Mouse (Mus musculus) adrenal gland, postnatal 10 days (tissue): ENCODE measurements around the gene Pitpnm3. TPM values are rescaled to one million over a fixed set of nuclear protein-coding genes. Genes with fewer than 3 reads are reported as not detected.
A peak's percentile ranks its signal among the peaks of the same experiment; 100 is the strongest.

Experiments used
- DNase-seq: peaks from one replicate; pipeline ENCODE4 v3.0.0; 2021; ENCODE audit warnings: mixed read lengths
- total RNA-seq, 2 experiments: library from RNA; stranded (reverse); gene quantifications; 2 replicates each; pipeline ENCODE4 v1.2.3; 2021

Pitpnm3 gene
- total RNA-seq, 2 experiments from 2014 or later, result 1.4 to 1.5 TPM

DNA sequence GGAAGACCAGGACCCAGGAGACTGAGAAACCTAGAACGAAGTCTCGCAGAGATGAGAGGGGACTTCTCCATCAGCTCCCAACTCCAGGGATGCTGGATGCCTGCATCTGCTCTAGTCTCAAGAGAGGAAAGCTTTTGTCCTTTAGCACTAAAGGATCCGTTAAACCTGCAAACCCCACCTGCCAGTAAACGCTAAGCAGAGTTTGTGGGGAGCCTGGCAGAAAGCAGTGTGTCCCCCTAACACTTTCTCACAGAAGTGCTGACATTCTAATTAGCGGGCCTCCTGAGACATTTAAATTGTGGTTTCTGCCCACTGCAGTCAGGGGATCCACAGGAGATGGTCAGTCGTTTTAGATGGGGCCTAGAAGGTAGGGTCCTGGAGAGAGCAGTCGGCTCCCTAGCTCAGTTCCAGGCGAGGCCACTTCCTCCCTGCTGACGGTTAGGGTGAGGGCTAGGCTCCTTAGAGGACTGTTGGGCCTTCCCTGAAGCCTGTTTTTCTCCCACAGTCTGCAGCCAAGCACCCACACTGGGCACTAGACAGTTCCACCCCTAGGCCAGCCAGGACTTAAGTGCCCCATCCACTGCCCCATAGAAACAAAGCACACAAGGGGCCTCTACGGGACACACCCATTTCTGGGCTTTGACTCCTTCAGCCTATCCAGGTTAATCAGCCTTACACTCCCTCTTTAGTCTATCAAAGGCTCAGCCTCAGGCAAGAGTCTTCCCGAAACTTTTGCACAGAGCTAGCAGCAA lies 829 bp upstream of the Pitpnm3 start:
- no peak for DNase-seq

DNA sequence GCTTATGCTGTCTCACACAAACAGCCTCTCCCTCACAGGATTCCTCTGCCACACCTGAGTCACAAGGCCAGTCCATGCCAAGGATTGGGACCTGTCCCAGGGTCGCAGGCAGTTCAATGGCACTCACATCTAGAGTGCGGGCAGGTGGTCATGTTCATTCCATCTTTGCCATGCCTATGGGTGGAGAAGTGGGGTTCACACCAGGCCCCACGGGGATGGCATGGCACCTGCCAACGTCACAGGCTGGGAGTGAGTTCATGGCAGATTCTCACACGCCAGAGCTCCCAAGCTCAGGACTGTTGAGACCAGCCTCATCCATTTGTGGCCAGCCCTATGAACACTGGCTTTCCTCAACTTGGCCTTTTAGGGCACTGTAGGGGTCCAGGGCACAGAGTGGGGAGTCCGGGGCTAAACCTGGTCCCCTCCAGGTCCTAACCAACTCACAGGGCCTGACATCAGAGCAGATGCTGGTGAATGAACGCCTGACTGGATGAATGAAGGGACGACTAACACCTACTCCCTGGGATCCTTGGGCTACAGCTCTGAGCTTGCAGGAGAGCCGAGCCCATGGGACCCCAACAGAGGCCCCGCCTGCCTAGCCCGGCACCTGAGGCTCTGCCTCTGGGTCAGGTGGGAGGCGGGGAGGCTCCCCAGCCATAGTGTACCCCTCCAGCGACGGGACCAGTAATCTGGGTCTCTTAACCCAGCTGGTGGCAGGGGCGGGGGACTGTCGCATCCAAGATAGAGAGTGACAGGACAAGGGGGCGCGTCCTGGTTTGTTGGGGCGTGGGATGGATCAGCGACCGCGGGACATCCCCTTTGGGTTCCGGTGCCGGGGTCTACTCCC lies 819 bp downstream of the Pitpnm3 start:
- no peak for DNase-seq

DNA sequence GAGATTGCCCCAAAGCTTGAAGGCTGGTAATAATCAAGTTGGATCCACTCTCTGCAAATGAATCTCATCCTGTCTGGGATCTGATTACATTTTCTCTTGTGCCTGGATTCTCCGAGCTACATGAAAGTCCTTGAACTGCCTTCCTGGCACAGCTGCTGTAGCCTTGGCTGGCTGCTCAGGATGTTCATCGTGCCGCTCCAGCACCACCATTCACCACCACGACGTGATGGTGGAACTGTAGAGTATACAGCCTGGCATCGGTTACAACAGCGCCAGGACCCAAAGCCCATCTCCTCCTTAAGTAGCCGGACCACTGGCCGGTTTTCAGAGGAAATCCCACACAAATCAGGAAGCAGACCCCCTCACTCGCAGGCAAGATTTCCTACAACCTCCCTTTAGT lies 2.5 kb downstream of the Pitpnm3 start:
- DNase-seq, result peak; percentile 60

DNA sequence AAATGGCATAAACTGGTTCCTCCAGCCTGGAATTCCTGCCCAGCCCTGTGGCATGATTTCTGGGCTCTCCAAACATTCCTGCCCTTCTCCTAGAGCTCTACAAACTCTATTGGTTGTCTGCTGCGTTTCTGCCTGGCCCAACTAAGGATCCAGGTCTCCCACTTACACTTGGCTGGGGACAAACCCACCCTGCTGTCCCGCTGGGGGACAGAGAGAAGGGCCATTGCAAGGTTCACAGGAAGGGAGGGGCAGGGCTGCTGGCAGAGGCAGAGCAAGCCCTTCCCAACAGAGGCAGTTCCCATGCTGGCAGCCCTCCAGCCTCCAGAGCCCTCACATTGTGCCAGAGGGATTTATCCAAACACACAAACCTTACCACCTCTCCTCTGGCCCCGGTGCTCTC lies 3.3 kb downstream of the Pitpnm3 start:
- peak; percentile 84 for DNase-seq

DNA sequence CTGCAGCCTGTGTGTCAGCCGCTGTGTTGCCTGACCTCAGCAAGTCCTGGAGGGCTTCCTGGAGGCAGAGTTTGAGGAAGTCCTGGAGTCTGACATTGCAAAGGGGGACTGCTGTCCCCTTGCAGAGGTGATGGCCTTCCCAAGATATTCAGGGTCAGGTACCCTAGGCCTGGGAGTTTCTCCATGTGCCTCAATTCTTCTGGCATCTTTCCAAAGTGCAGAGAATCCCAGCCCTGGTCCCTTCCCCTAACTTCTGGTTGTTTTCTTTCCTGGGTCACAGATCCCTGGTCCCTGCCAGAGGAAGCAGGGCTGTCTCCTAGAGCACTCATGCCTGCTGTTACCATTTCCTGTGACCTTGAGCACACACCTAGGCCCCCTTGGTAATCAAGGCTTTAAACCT lies 3.9 kb downstream of the Pitpnm3 start:
- no peak for DNase-seq

DNA sequence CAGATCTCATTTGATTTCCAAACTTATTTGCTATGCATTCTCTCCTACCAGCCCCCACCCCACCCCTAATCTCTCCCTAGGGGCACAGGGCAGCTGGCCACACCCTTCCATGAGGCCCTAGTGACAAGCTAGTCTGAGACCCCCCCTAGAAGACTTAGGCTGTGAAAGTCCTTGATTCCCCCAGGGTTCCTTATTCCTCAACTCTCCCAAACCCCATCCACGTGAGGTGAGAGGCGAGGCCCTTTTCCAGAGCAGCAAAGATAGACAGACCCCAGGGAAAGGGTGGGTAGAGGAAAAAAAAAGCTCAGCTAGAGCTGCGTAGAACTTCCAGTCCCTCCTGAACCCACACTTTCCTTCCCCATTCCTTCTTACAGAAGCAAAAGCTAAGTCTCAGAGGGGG lies 4.7 kb downstream of the Pitpnm3 start:
- no peak for DNase-seq

DNA sequence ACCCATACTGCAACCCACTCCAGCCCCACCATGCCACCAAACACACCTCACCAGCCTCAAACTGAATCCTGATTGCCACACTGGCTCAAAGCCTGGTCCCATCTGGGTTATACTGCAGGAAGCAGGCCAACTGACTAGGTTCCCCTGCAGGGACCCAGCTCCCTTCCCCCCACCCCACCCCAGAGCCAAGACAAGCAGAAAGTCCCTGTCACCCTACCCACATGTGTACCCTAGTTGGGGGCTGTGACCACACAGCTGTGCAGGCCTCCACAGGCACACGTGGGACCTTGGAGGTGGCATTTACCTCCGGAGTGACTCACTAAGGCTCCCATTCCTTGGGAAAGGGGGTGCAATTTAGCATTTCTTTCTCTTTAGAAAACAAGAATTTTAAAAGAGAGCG lies 5.1 kb downstream of the Pitpnm3 start:
- DNase-seq, result no peak

DNA sequence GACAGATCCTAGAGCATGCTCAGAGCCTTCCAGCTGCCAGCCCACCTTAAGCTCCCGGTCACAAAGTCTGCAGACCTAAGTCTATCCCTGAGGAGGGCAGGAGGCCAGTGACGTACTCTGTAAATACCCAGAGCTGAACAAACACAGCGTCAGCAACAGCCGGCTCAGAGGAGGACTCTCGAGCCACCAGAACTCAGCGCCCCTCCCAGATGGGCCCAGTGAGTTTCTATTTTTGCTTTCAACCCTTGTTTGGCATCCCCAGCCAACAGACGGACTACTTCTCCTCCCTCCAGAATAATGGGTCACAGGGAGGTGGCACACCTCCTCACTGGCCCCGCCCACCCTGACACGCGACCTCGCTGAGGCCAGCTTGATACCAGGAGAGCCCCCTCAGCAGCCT lies 5.6 kb downstream of the Pitpnm3 start:
- DNase-seq, result peak; percentile 9

DNA sequence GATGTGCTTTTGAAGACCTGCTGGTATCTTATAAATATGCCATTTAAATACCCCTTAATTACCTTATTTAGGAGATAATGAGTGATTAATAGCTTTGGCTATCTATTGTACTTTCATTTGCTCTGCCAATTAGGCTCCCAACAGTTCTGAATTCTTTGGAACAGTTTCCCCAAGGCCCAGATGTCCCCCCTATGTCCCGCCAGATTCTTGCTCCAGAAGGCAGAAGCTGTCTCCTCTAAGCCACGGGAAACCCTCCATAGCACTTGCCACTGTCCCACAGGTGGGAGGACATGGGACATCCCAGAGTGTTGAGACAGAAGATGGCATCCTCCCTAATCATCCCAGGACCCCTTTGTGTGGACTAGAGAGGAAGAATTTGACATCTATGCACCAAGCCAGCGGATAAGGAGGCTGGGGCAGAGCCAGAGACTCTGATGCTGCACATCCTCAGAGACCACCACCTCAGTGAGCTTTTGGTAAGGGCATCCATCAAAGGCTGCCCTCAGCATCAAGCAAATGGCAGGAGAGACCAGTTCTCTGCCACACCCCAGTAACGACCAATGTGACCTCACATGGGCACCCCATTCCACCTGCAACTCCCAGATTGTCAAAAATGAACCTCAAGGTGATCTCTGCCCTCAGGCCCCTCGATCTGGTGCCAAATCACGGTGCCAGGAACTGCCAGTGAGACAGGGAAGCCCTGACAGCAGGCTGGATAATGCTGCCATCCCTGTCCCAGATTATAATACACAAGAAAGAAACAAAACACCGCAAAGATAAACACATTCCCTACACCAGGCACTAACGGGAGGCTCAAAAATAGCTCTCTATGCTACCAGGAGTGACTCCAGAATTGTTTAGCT lies 6.3 kb downstream of the Pitpnm3 start:
- DNase-seq, result no peak

DNA sequence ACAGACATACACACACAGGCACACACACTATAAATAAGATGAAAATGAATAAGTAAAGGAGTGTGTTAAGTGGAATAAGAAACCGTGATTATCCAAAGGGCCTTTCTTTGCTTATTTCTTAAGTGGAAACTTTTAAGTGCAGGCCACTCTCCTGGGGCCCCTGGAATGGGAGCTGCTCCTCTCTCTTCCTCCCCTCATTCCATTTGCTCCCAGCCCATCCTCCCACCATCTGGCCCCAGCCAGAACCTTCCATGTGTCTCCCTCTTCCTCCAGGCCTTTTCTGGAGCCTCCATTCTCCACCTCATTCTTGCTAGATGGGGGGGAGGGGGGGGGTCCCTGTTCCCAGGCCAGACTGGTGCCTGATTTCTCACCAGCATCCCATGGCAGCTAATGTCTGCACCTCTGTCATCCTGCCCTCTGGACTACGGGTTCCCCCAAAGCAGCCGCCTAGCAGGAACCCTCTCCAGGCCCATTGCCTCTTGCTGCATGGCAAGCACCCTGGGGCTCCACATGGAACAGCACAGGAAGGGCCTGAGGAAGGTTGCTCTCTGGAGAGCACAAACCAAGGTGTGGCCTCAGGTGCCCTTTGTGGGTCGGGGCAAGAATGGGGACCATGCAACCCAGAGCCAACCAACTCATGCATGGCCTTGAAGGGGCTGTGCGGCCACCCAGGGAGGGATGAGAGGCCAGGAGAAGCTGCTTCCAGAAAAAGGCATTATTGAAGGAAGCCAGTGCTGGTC lies 8.0 kb downstream of the Pitpnm3 start:
- no peak for DNase-seq

DNA sequence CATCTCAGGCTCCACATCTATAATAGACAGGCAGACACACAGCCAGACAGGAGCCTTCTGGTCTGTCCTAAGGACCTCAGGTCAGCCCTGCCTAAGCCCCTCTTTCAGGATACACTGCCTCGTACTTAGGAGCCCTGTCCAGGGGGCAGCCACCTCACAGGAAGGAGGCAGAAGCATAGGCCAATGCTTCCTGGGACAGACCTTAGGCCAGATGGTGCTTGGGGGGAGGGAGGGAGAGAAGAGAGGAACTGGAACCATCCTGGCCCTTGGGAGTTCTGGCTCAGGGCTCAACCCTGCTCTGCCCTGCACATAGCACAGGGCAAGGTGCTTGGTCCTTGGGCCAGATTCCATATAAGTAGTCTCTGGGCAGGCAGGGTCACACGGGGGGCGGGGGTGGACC lies 9.8 kb downstream of the Pitpnm3 start:
- no peak for DNase-seq

DNA sequence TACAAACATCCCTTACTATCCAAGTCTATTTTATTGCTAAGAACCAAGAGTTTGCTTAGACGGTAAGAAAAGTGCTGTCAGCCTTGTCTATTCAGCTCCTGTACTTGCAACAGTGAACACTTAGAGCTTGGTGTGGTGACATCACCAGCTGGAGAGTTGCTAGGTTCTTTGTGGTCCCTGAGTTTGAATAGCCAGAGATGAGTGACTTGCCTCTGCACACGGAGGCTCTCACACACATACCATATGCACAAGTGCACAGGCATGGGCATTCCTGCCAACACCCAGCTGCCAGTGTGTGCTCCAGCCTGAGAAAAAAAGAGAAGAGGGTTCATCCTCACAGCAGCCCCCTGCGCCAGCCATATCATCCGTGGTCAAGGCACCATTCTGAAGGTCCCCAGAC lies 12.0 kb downstream of the Pitpnm3 start:
- DNase-seq, result no peak

DNA sequence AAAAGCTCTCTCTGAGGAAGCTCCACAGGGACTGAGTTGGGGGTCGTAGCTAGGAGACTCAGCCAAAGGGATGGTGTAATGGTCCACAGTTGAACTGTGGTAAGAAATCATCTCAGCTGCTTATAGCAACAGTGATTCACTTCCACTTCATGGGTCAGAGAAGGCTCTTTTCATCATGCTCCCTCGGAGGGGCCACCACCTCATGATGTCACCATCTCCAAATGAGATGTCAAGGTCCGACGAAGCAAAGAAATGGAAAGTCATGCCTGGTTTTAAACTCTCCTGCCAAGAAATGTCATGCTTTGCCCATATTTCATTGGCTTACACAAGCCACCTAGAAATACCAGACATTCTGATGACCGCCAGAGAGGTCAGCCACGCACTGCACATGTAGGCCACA lies 15.2 kb downstream of the Pitpnm3 start:
- no peak for DNase-seq

DNA sequence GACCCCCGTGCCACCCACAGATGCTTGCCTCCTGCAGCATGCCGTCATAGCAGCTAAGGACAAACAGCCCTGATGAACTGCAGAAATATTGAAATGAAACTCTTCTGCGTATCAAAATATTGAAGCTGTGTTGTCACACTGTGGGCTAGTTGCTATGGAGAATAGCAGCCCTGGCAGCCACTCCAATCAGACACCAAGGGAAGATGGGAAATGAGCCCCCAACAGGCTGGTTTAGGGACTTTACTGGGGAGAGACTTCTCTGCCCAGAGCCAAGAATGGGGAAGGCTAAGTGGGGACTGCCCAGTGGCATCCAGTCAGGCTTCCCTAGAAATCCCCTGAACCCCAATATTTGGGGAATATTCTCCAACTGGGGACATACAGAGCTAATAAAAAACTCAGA lies 16.9 kb downstream of the Pitpnm3 start:
- DNase-seq, result no peak

DNA sequence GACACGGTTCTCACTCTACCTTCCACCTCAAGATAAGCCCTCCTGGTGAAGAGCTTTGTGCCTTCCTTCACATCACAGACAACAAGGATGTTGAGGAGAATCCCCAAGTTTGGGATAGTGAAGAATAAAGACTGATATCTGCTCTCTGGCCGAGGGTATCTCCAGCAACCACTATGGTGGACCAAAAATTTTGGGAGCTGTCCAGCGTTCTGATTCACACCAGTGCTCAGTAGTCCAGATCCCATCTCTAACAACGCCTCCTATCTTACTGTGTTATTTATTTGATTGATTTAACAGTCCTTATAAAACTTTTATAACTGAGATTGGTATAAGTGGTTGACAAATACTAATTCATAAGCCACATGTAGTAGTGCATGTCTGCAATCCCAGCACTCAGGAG lies 22.3 kb downstream of the Pitpnm3 start:
- DNase-seq, result no peak

DNA sequence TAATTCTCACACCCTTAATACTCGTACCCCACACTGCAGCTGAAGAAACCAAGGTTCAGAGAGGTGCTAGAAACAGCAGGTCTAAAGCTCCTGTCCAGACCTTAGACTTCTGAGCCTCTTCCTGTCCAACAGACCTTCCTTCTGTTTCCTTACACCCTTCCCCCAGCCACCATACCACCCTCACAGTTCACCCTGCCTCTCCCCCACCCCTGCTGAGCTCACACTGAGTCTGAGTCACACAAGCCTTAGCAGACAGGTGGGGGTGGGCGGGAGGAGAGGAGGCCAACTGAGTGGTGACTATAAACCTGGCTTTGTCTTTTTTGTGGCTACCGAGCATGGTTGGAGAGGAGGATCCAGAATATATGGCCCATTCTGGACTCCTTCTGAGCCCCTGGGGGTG lies 24.9 kb downstream of the Pitpnm3 start:
- DNase-seq, result no peak

DNA sequence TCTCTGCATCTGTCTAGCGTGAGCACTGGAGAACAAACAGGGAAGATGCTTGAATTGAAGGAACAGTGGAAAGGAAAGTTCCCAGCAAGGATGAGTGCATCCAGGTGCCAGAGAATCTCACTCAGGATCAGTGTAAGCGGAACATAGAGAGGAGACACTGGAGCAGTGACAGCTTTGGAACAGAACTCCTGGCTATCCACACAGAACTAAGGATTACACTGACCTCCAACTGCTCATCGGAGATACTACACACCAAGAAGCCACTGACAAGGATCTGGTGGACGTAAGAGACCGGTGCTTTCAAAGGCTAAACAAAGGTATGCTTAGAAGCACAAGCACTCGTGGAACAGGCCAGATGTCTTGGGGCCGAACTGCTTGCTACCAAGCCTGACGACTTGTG lies 31.4 kb downstream of the Pitpnm3 start:
- no peak for DNase-seq

DNA sequence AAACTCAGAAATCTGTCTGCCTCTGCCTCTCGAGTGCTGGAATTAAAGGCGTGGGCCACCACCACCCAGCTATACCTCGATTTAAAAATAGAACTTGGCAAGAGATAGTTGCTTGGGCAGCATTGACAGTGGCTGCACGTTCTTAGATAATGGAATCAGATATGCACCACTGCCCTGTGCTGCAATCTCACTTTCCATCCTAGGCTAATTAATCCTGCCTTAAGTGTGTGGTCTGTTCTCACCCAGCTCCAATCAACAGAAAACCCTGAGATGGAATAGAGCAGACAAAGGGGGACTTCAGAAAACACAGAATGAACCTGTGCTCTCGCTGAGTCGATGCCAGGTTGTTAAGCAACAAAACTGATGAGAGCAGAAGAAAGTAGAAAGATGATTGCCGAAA lies 32.0 kb downstream of the Pitpnm3 start:
- DNase-seq, result no peak

DNA sequence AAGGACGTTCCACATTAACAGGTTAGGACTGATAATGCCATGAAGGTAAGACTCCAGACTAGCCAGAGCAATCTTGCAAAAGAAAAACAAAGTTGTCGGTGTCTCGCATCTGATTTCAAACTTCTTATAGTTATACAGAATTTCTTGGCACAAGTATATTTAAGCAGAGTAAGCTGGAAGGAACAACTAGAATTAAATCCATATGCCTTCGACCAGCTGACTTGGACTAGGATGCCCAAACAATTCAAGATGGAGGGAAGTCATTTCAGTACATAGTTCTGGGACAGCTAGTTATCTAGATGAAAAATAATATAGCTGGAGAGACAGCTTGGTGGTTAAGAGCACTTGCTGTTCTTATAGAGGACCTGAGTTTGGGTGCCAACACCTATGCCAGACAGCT lies 34.6 kb downstream of the Pitpnm3 start:
- no peak for DNase-seq

DNA sequence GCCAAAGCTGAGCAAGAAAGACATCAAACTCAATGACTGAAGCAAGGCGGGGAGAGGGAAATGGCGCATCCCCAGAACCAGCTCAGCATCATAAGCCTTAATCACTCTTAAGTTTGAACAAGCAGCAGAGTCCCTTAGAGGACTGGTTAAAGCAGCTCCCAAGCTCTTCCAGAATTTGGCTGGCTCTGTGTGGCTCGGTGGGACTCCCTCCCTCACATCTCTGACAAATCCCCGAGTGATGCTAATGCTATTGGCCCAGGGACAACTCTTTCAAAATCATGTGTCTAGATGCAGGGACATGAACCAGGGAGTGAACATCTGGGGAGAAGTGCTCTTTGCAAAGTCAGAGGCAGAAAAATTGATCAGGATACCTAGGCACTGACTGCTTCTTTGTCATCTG lies 36.4 kb downstream of the Pitpnm3 start:
- DNase-seq, result no peak

DNA sequence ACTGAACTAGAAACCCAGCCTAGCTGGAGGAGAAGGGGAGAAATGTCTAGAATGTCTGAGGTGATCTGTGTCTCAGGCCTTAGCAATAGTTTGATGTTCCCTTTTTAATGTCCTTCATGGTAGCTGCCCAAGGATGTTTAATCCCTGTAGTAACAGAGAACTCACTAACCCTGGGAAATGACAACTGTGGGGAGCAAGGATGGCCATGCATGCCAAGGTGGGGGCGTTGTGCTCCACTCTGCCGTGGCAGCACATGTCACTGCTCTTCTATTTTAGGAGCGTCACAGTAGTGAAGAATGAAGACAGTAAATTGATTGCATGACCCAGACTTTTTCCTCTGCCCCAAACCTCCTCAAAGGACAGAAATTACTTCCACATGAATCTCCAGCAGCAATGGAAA lies 37.6 kb downstream of the Pitpnm3 start:
- no peak for DNase-seq

DNA sequence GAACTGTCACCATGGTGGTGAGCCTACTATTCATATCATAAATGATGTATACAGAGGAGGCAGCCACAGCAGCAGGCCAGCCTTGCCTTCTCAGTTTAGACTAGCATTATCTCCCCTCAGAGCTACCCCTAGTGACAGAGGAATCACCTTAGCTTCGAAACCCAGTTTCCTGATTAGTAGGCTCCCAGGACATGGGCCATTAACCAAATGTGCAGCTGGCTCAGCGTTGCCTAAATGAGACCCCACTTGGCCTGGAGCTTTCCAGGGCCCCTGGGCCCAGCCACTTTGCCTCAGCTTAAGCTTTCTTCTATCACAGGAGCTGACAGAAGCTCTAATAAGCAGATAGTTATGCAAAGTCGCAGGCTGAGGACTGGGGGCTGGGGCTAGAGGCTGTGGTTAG lies 39.6 kb downstream of the Pitpnm3 start:
- DNase-seq, result no peak
